Mouse (Mus musculus) gastrocnemius, postnatal 4 days (tissue): ENCODE measurements around the gene Nmrk1. TPM values are rescaled to one million over a fixed set of nuclear protein-coding genes. Genes with fewer than 3 reads are reported as not detected.

Experiments
- total RNA-seq, 2 experiments: library from RNA; stranded (reverse); gene quantifications; 2 replicates each; pipeline ENCODE4 v1.2.3; 2021

Gene Nmrk1
- total RNA-seq, 2 experiments from 2014 or later, result 5.6 to 5.9 TPM

Other genes with a start within 250 kb of the Nmrk1 start
- gene Ostf1, start 127 bp upstream of the Nmrk1 start, total RNA-seq, result 10 to 100 TPM; 39.9 to 42.2 TPM
- gene Carnmt1, start 38.8 kb downstream of the Nmrk1 start, total RNA-seq, result 10 to 100 TPM; 27.7 to 28.0 TPM
- 1 to 10 TPM; 4.8 TPM for gene D030056L22Rik, start 81.2 kb downstream of the Nmrk1 start, total RNA-seq
- gene Trpm6, start 118.0 kb downstream of the Nmrk1 start, total RNA-seq, result under 1 TPM; 0.27 to 0.47 TPM